Mouse (Mus musculus) limb, embryonic 13.5 days (tissue): ENCODE data around the gene Mtfmt. TPM values are rescaled to one million over a fixed set of nuclear protein-coding genes. Genes with fewer than 3 reads are reported as not detected.

Source experiments
- ATAC-seq: fragments of 200-750 bp; cut with Nextera tagmentation; 2 replicates; pipeline ENCODE4 v1.8.0; 2017; ENCODE audit warnings: low read depth, moderate number of reproducible peaks, moderate TSS enrichment; ENCODE audit not compliant: low FRiP score
- H3K27ac ChIP-seq: fragments of 300-500 bp; sonication (generic); 2 replicates; pipeline ENCODE4 v1.5.1; 2015; ENCODE audit warnings: inconsistent platforms, mild to moderate bottlenecking, moderate library complexity
- H3K27me3 ChIP-seq: fragments of 300-500 bp; sonication (generic); 2 replicates; pipeline ENCODE4 v1.6.1; 2015; ENCODE audit warnings: mild to moderate bottlenecking, inconsistent platforms
- H3K36me3 ChIP-seq: fragments of 300-500 bp; sonication (generic); 2 replicates; pipeline ENCODE4 v1.6.1; 2015; ENCODE audit warnings: inconsistent platforms, mild to moderate bottlenecking, moderate library complexity
- H3K4me1 ChIP-seq: fragments of 300-500 bp; sonication (generic); 2 replicates; pipeline ENCODE4 v1.6.1; 2015; ENCODE audit warnings: inconsistent platforms
- H3K4me2 ChIP-seq: fragments of 300-500 bp; sonication (generic); replicated peaks from 2 replicates; pipeline ENCODE4 v1.6.1; 2015; ENCODE audit warnings: inconsistent platforms, mild to moderate bottlenecking, moderate library complexity
- H3K4me3 ChIP-seq: fragments of 300-500 bp; sonication (generic); 2 replicates; pipeline ENCODE4 v1.5.1; 2015; ENCODE audit warnings: moderate library complexity, mild to moderate bottlenecking, inconsistent platforms
- H3K9ac ChIP-seq: fragments of 300-500 bp; sonication (generic); 2 replicates; pipeline ENCODE4 v1.6.1; 2015; ENCODE audit warnings: mild to moderate bottlenecking, inconsistent platforms
- H3K9me3 ChIP-seq: fragments of 300-500 bp; sonication (generic); 2 replicates; pipeline ENCODE4 v1.6.1; 2016; ENCODE audit warnings: inconsistent platforms
- WGBS: fragments of 180-500 bp; shearing (Covaris S2); methylation state at CpG from one replicate; pipeline ENCODE4 v1.1.7; 2015; 5-methylcytosine and 5-hydroxymethylcytosine counted together
- polyA plus RNA-seq: library from polyadenylated mRNA; unstranded; fragments of >200 nt; fragmentation: Nextera tagmentation; extraction: Ambion mirVana; gene quantifications from 2 replicates; pipeline ENCODE4 v1.2.1, GENCODE M21; 2015

Mtfmt gene
- polyA plus RNA-seq, 1 experiment from 2014 or later, result 25.2 TPM

- no peak overlapping the region for H3K27ac ChIP-seq
- peaks cover 91% of the 10 kb centered on the region for H3K36me3 ChIP-seq
- H3K27me3 ChIP-seq, result no peaks in the 10 kb centered on the region
Measured at GRCm38 (mm10) chr9:65479158-65479557, 43.6 kb downstream of the Mtfmt start.

GRCm38 (mm10) chr9:65480071-65480470 lies 44.5 kb downstream of the Mtfmt start:
- Histone ChIP-seq H3K4me3 (no peak overlapping the region), H3K27ac (no peak overlapping the region), H3K27me3 (no peaks in the 10 kb centered on the region), H3K9me3 (no peaks in the 10 kb centered on the region), H3K4me2 (no peak overlapping the region), H3K4me1 (no peaks in the 10 kb centered on the region), H3K9ac (no peak overlapping the region), H3K36me3 (peaks cover 91% of the 10 kb centered on the region)
- ATAC-seq, result no peak
- WGBS, result 81% methylated on average over 5 of the region's 5 CpGs

More at GRCm38 (mm10) chr9:65479158-65479557, 43.6 kb downstream of the Mtfmt start:
- 85% methylated on average over 8 of the region's 8 CpGs for WGBS
- ATAC-seq, result no peak
- Histone ChIP-seq H3K9me3 (no peaks in the 10 kb centered on the region), H3K4me1 (no peaks in the 10 kb centered on the region), H3K4me2 (no peak overlapping the region), H3K4me3 (no peak overlapping the region), H3K9ac (no peak overlapping the region)

- Histone ChIP-seq H3K4me2 (no peak overlapping the region), H3K9me3 (no peaks in the 10 kb centered on the region)
- no peak for ATAC-seq
Measured at GRCm38 (mm10) chr9:65491476-65491875, 55.9 kb downstream of the Mtfmt start.

GRCm38 (mm10) chr9:65492351-65492750 lies 56.8 kb downstream of the Mtfmt start:
- no peak overlapping the region for H3K4me3 ChIP-seq
- peaks cover 22% of the 10 kb centered on the region for H3K36me3 ChIP-seq
- no peak overlapping the region for H3K4me2 ChIP-seq
- H3K27ac ChIP-seq, result no peak overlapping the region
- no peaks in the 10 kb centered on the region for H3K27me3 ChIP-seq
- no peaks in the 10 kb centered on the region for H3K4me1 ChIP-seq
- no peaks in the 10 kb centered on the region for H3K9me3 ChIP-seq
- H3K9ac ChIP-seq, result no peak overlapping the region
- ATAC-seq, result no peak
- WGBS, result 90% methylated on average over 2 of the region's 2 CpGs

More at GRCm38 (mm10) chr9:65491476-65491875, 55.9 kb downstream of the Mtfmt start:
- no peak overlapping the region for H3K9ac ChIP-seq
- H3K4me3 ChIP-seq, result no peak overlapping the region
- peaks cover 30% of the 10 kb centered on the region for H3K36me3 ChIP-seq
- no peak overlapping the region for H3K27ac ChIP-seq
- no peaks in the 10 kb centered on the region for H3K27me3 ChIP-seq
- WGBS, result 78% methylated on average over 3 of the region's 3 CpGs
- no peaks in the 10 kb centered on the region for H3K4me1 ChIP-seq

GRCm38 (mm10) chr9:65492851-65493250 lies 57.3 kb downstream of the Mtfmt start:
- 86% methylated on average over 4 of the region's 4 CpGs for WGBS
- H3K27me3 ChIP-seq, result no peaks in the 10 kb centered on the region
- no peak overlapping the region for H3K9ac ChIP-seq
- no peaks in the 10 kb centered on the region for H3K4me1 ChIP-seq
- H3K4me2 ChIP-seq, result no peak overlapping the region
- no peaks in the 10 kb centered on the region for H3K9me3 ChIP-seq
- no peak for ATAC-seq
- no peak overlapping the region for H3K4me3 ChIP-seq
- peaks cover 17% of the 10 kb centered on the region for H3K36me3 ChIP-seq
- no peak overlapping the region for H3K27ac ChIP-seq

GRCm38 (mm10) chr9:65502146-65502545 lies 66.6 kb downstream of the Mtfmt start:
- no peak overlapping the region for H3K27ac ChIP-seq
- H3K4me1 ChIP-seq, result 0 out of 2 replicates have a peak, but pooled peaks cover 2% of the 10 kb centered on the region
- no peak overlapping the region for H3K9ac ChIP-seq
- H3K9me3 ChIP-seq, result no peaks in the 10 kb centered on the region
- H3K27me3 ChIP-seq, result no peaks in the 10 kb centered on the region
- no peak for ATAC-seq
- WGBS, result 56% methylated on average over 8 of the region's 8 CpGs
- no peak overlapping the region for H3K4me2 ChIP-seq
- no peaks in the 10 kb centered on the region for H3K36me3 ChIP-seq
- H3K4me3 ChIP-seq, result no peak overlapping the region

Other genes starting within 250 kb of the Mtfmt start
- 7.0 and 7.1 TPM in 2 replicates for gene Parp16, start 240.4 kb upstream of the Mtfmt start, polyA plus RNA-seq
- gene Cilp, start 170.6 kb upstream of the Mtfmt start, polyA plus RNA-seq, result 1.9 TPM in 2 replicates
- gene Clpx, start 141.5 kb upstream of the Mtfmt start, polyA plus RNA-seq, result 62.3 and 66.2 TPM in 2 replicates
- gene Pdcd7, start 89.7 kb upstream of the Mtfmt start, polyA plus RNA-seq, result 10.4 and 10.6 TPM in 2 replicates
- 0.42 and 0.49 TPM in 2 replicates for gene Ubap1l, start 74.7 kb upstream of the Mtfmt start, polyA plus RNA-seq
- gene Kbtbd13, start 44.1 kb upstream of the Mtfmt start, polyA plus RNA-seq, result 1.4 and 1.6 TPM in 2 replicates
- 9.7 and 11.1 TPM in 2 replicates for gene Rasl12, start 37.3 kb upstream of the Mtfmt start, polyA plus RNA-seq
- not detected in 2 replicates for gene Slc51b, start 12.8 kb upstream of the Mtfmt start, polyA plus RNA-seq
- gene Spg21, start 25.2 kb downstream of the Mtfmt start, polyA plus RNA-seq, result 141 and 144 TPM in 2 replicates
- gene Ankdd1a, start 84.4 kb downstream of the Mtfmt start, polyA plus RNA-seq, result not detected in 2 replicates
- gene Plekho2, start 144.3 kb downstream of the Mtfmt start, polyA plus RNA-seq, result 13.9 and 16.2 TPM in 2 replicates
- gene Pif1, start 151.4 kb downstream of the Mtfmt start, polyA plus RNA-seq, result 15.1 and 16.0 TPM in 2 replicates
- gene Rbpms2, start 193.9 kb downstream of the Mtfmt start, polyA plus RNA-seq, result 15.3 and 16.1 TPM in 2 replicates
- gene Oaz2, start 232.2 kb downstream of the Mtfmt start, polyA plus RNA-seq, result 341 and 352 TPM in 2 replicates